13 mouse cellular contexts compared by ENCODE assay signal in the genomic region with DNA sequence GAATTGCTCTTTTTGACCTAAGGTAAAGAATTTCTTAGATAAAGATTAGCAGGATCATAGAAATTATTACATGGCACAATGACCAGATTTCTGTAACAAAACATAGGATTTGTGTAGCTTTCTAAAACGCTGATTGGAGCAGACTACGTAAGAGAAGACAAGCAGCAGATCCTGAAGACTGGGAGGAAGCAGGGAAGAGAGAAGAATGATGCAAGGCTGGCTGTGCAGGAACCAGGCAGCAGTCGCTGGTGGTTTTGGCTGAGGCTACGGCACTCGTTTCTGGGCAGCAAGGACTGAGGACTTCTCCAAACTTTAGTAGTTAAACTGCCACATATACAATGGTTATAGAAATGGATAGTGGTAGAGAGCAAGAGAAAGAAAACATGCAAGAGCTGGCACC.
"Had no signal": no experiment of that assay in that cellular context is flagged by ENCODE, and none has a peak within 500 bp of the region (broad histone marks: within the 10 kb centered on the region; RNA-seq: fewer than 3 reads in every experiment).

No protein-coding gene starts in this region.

- DNase-seq: kidney, postnatal 14 days; lung, adult 2 months; lung, postnatal 36 days; right cerebral cortex, postnatal 14 days; thymus, adult 2 months; thymus, postnatal 25 days had no signal

- H3K4me1 ChIP-seq: limb, embryonic 10.5 days; liver, embryonic 15.5 days; midbrain, embryonic 13.5 days; stomach, embryonic 15.5 days had no signal

- H3K4me2 ChIP-seq: liver, embryonic 11.5 days; liver, embryonic 15.5 days; midbrain, embryonic 13.5 days; stomach, embryonic 15.5 days had no signal

- H3K9me3 ChIP-seq: limb, embryonic 10.5 days; liver, embryonic 15.5 days; midbrain, embryonic 13.5 days; stomach, embryonic 15.5 days had no signal

- H3K27ac ChIP-seq: left cerebral cortex, adult 2 months; limb, embryonic 10.5 days; liver, embryonic 15.5 days; midbrain, embryonic 13.5 days; stomach, embryonic 15.5 days had no signal

- H3K9ac ChIP-seq: liver, embryonic 15.5 days; midbrain, embryonic 13.5 days; stomach, embryonic 15.5 days had no signal

- H3K27me3 ChIP-seq: liver, embryonic 15.5 days; midbrain, embryonic 13.5 days; stomach, embryonic 15.5 days had no signal

- ATAC-seq: lung, postnatal 0 days; midbrain, embryonic 13.5 days had no signal

- H3K36me3 ChIP-seq: midbrain, embryonic 13.5 days had no signal

- H3K4me3 ChIP-seq: left cerebral cortex, adult 2 months; limb, embryonic 10.5 days; liver, embryonic 15.5 days; midbrain, embryonic 13.5 days; stomach, embryonic 15.5 days had no signal
